Mouse (Mus musculus): ENCODE results near the gene Tollip.
"Not testable (repeated sequence)": the region's sequence is repeated elsewhere in the genome, so short reads cannot be mapped to it uniquely, and the experiment has no call there.

Tollip gene

GRCm38 (mm10) chr7:141934128-141934898 lies 16.0 kb upstream of the Tollip start:
- no peak for DNase-seq (ENCODE audit: low read depth, low spot score)

GRCm38 (mm10) chr7:141928642-141929041 lies 10.3 kb upstream of the Tollip start:
- no peak for DNase-seq (ENCODE audit: low read depth, low spot score)

- peak; percentile 79 for DNase-seq (ENCODE audit: low read depth, low spot score)
These were observed 6.6 kb upstream of the Tollip start for GRCm38 (mm10) chr7:141924917-141925316.

GRCm38 (mm10) chr7:141924121-141924520 lies 5.8 kb upstream of the Tollip start:
- DNase-seq (ENCODE audit: low read depth, low spot score): not testable (repeated sequence)

- no peak for DNase-seq (ENCODE audit: low read depth, low spot score)
These were observed 7.0 kb downstream of the Tollip start for GRCm38 (mm10) chr7:141911305-141911704.

- no peak for DNase-seq (ENCODE audit: low read depth, low spot score)
These were observed 9.7 kb downstream of the Tollip start for GRCm38 (mm10) chr7:141908591-141908990.

GRCm38 (mm10) chr7:141902791-141903190 lies 15.5 kb downstream of the Tollip start:
- DNase-seq (ENCODE audit: low read depth, low spot score): no peak

GRCm38 (mm10) chr7:141902269-141902729 lies 16.0 kb downstream of the Tollip start:
- peak; percentile 99 for DNase-seq (ENCODE audit: low read depth, low spot score)

GRCm38 (mm10) chr7:141901825-141902224 lies 16.5 kb downstream of the Tollip start:
- DNase-seq (ENCODE audit: low read depth, low spot score): peak; percentile 2

GRCm38 (mm10) chr7:141892151-141892550 lies 26.2 kb downstream of the Tollip start:
- no peak for DNase-seq (ENCODE audit: low read depth, low spot score)

GRCm38 (mm10) chr7:141878813-141879212 lies 39.5 kb downstream of the Tollip start:
- no peak for DNase-seq (ENCODE audit: low read depth, low spot score)

GRCm38 (mm10) chr7:141874891-141875290 lies 43.4 kb downstream of the Tollip start:
- no peak for DNase-seq (ENCODE audit: low read depth, low spot score)

GRCm38 (mm10) chr7:141870553-141870952 lies 47.8 kb downstream of the Tollip start:
- no peak for DNase-seq (ENCODE audit: low read depth, low spot score)

- no peak for DNase-seq (ENCODE audit: low read depth, low spot score)
These were observed 48.7 kb downstream of the Tollip start for GRCm38 (mm10) chr7:141869644-141870043.

- DNase-seq (ENCODE audit: low read depth, low spot score): no peak
These were observed 57.3 kb downstream of the Tollip start for GRCm38 (mm10) chr7:141861046-141861445.

GRCm38 (mm10) chr7:141840354-141840753 lies 78.0 kb downstream of the Tollip start:
- DNase-seq (ENCODE audit: low read depth, low spot score): no peak

- no peak for DNase-seq (ENCODE audit: low read depth, low spot score)
These were observed 79.5 kb downstream of the Tollip start, which contains the start of gene Muc5b for GRCm38 (mm10) chr7:141838779-141839178. TSS of gene Muc5b (plus strand) at chr7:141839070.

GRCm38 (mm10) chr7:141836423-141836822 lies 81.9 kb downstream of the Tollip start:
- DNase-seq (ENCODE audit: low read depth, low spot score): no peak

GRCm38 (mm10) chr7:141835941-141836340 lies 82.4 kb downstream of the Tollip start:
- no peak for DNase-seq (ENCODE audit: low read depth, low spot score)

Measured in forelimb bud, embryonic 11.5 days (tissue).